Mouse (Mus musculus): ENCODE results near the gene Sall4. TPM values are rescaled to one million over a fixed set of nuclear protein-coding genes. Genes with fewer than 3 reads are reported as not detected.

Sall4 gene
- total RNA-seq, 4 experiments from 2014 or later, result 0.54 to 1.3 (median 0.67) TPM

Other genes starting within 250 kb of the Sall4 start
- 10 to 100 TPM; 17.8 to 22.0 (median 21.1) TPM for gene Nfatc2, start 166.3 kb downstream of the Sall4 start, total RNA-seq (2022)
- gene Atp9a, start 25.5 kb downstream of the Sall4 start, total RNA-seq (2022), result 100 to 1,000 TPM; 325 to 344 (median 335) TPM
- 10 to 100 TPM; 14.5 to 20.1 (median 16.6) TPM for gene Zfp64, start 187.6 kb upstream of the Sall4 start, total RNA-seq (2022)

Measured in layer of hippocampus, adult 8-10 months (tissue).